Mouse (Mus musculus) CH12.LX (cell line): ENCODE data around the gene Neu2.

Experiments used
- CTCF ChIP-seq, 2 experiments: IDR thresholded peaks in 1 of 2; conservative IDR thresholded peaks in 1 of 2; 2 replicates each; pipeline ENCODE4 v1.5.1; 2011 to 2012; ENCODE audit warnings: low read depth in 2 of 2, low read length in 2 of 2, improper control_type of control experiment in 1 of 2, inconsistent platforms in 1 of 2, mild to moderate bottlenecking in 1 of 2, moderate library complexity in 1 of 2
- ELF1 ChIP-seq: IDR thresholded peaks from 2 replicates; pipeline ENCODE4 v1.6.1; 2014; ENCODE audit warnings: low read depth, mild to moderate bottlenecking, inconsistent platforms, low read length, improper control_type of control experiment
- EP300 ChIP-seq: IDR thresholded peaks from 2 replicates; pipeline ENCODE4 v1.6.1; 2011; ENCODE audit warnings: low read length, improper control_type of control experiment
- JUND ChIP-seq: conservative IDR thresholded peaks from 2 replicates; pipeline ENCODE4 v1.6.1; 2011; ENCODE audit warnings: low read depth, low read length, improper control_type of control experiment
- KAT2A ChIP-seq: IDR thresholded peaks from 2 replicates; pipeline ENCODE4 v1.6.1; 2012; ENCODE audit warnings: low read length, improper control_type of control experiment, inconsistent platforms; ENCODE audit not compliant: insufficient replicate concordance
- POLR2A ChIP-seq: IDR thresholded peaks from 2 replicates; pipeline ENCODE4 v1.6.1; 2011; ENCODE audit warnings: low read depth, mild to moderate bottlenecking, improper control_type of control experiment, low read length
- USF1 ChIP-seq: IDR thresholded peaks from 2 replicates; pipeline ENCODE4 v1.6.1; 2014; ENCODE audit warnings: low read depth, mild to moderate bottlenecking, inconsistent platforms, low read length, improper control_type of control experiment

- TF ChIP-seq ELF1: no peak
- no peak for TF ChIP-seq CTCF (conservative IDR thresholded peaks at IDR 0.05 in 1 of 2, IDR thresholded peaks at IDR 0.05 in 1 of 2; ENCODE audit: low read depth in 2 of 2, low read length in 2 of 2)
- TF ChIP-seq USF1: no peak
- no peak for TF ChIP-seq KAT2A
- TF ChIP-seq POLR2A: no peak
- no peak for TF ChIP-seq EP300
- no peak for TF ChIP-seq JUND
These were observed 23.3 kb upstream of the Neu2 start for GRCm38 (mm10) chr1:87486386-87486785.
